Comparison of ENCODE assay signal across 10 mouse cellular contexts in the genomic region with DNA sequence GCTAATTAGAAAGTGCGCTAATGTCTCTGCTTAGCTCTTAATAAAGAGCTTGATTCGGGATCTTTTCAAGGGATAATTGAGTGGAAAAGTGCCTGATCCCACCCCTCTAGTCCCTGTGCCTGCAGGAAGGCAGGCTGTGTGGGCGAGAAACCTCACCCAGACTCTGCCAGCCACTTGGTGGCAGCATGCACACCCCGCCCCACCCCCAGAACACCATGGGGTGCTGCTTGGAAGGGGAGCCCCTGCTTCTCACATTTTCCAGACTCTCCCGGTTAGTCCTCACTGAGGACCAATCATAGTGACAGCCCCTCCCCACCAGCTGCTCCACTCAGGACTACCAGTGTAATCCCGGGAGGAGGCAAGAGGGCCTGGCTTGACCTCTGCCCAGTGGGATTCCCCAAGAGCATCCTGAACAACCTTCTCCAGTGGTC. TPM values are rescaled to one million over a fixed set of nuclear protein-coding genes. Genes with fewer than 3 reads are reported as not detected.
A peak's percentile ranks its signal among the peaks of the same experiment; 100 is the strongest.
DNase-seq lines count a peak whose midpoint lies in the region; ATAC-seq and TF ChIP-seq lines count a peak whose summit lies in the region.
"Had no signal": no experiment of that assay in that cellular context is flagged by ENCODE, and none has a peak within 500 bp of the region (broad histone marks: within the 10 kb centered on the region; RNA-seq: fewer than 3 reads in every experiment).

No protein-coding gene starts in this region.

- no peak overlapping the region for H3K9ac ChIP-seq in kidney, postnatal 0 days (ENCODE audit: low read depth, low read length)
- H3K9ac ChIP-seq in forebrain, embryonic 15.5 days (replicated peaks) = 0 out of 2 replicates have a peak overlapping the region, but pooled peaks have one; percentile 16

- no peak overlapping the region for H3K4me3 ChIP-seq in kidney, postnatal 0 days (replicated peaks; ENCODE audit: low read depth, low read length)
- H3K4me3 ChIP-seq in forebrain, embryonic 15.5 days = no peak overlapping the region
- no peak overlapping the region for H3K4me3 ChIP-seq in thymus, adult 2 months (ENCODE audit: control insufficient read depth, insufficient read depth, low read length)

- no peak for DNase-seq in kidney, postnatal 0 days (ENCODE audit: low spot score)
- no peak for DNase-seq in kidney, adult 8-10 months
- peak; percentile 48 to 71 for DNase-seq in layer of hippocampus, postnatal 14 days (ENCODE audit: low spot score in 2 of 2)
- peak; percentile 56 to 61 for DNase-seq in right cerebral cortex, adult 2 months (ENCODE audit: low spot score in 2 of 2)
- no peak for DNase-seq in thymus, adult 2 months
- no peak for DNase-seq in thymus, postnatal 10 days (ENCODE audit: low spot score in 2 of 2)
- no peak for DNase-seq in spleen, postnatal 36 days (ENCODE audit: low spot score in 2 of 2)

- H3K9me3 ChIP-seq in kidney, postnatal 0 days (replicated peaks; ENCODE audit: low read length) = no peaks in the 10 kb centered on the region
- H3K9me3 ChIP-seq in forebrain, embryonic 15.5 days = no peaks in the 10 kb centered on the region

- no peak for TF ChIP-seq POLR2A in thymus, adult 2 months (IDR thresholded peaks at IDR 0.05; ENCODE audit: control insufficient read depth, extremely low read depth, insufficient read depth, low read length, poor library complexity)

- H3K4me2 ChIP-seq in kidney, postnatal 0 days (ENCODE audit: low read length) = no peak overlapping the region
- H3K4me2 ChIP-seq in forebrain, embryonic 15.5 days (replicated peaks) = 0 out of 2 replicates have a peak overlapping the region, but pooled peaks have one; percentile 13

- TF ChIP-seq CTCF in kidney, postnatal 0 days (IDR thresholded peaks at IDR 0.05; ENCODE audit: low read depth) = peak; percentile 38; the same call in 1 of the 2 replicates
- TF ChIP-seq CTCF in thymus, adult 2 months (IDR thresholded peaks at IDR 0.05; ENCODE audit: borderline replicate concordance, control insufficient read depth, extremely low read depth, insufficient read depth, low read length, poor library complexity) = no peak

- peak overlapping the region; percentile 68 for H3K27ac ChIP-seq in kidney, postnatal 0 days
- peak overlapping the region; percentile 38 for H3K27ac ChIP-seq in forebrain, embryonic 15.5 days (replicated peaks)
- no peak overlapping the region for H3K27ac ChIP-seq in thymus, adult 2 months (ENCODE audit: control insufficient read depth, insufficient read depth, low read length)

- no peaks in the 10 kb centered on the region for H3K27me3 ChIP-seq in kidney, postnatal 0 days (ENCODE audit: insufficient read depth, low read length)
- peaks cover 42% of the 10 kb centered on the region for H3K27me3 ChIP-seq in forebrain, embryonic 15.5 days
- no peaks in the 10 kb centered on the region for H3K27me3 ChIP-seq in thymus, adult 2 months (ENCODE audit: control insufficient read depth, insufficient read depth, low read length)

- no peak for ATAC-seq in kidney, postnatal 0 days (replicated peaks; ENCODE audit: low FRiP score, low read depth)
- peak; percentile 46 for ATAC-seq in forebrain, embryonic 15.5 days (replicated peaks)

- no peaks in the 10 kb centered on the region for H3K36me3 ChIP-seq in kidney, postnatal 0 days (ENCODE audit: insufficient read depth, low read length)
- no peaks in the 10 kb centered on the region for H3K36me3 ChIP-seq in forebrain, embryonic 15.5 days
- no peaks in the 10 kb centered on the region for H3K36me3 ChIP-seq in thymus, adult 2 months (ENCODE audit: control insufficient read depth, insufficient read depth, low read length)

- peaks cover 16% of the 10 kb centered on the region; the same call in 1 of the 2 replicates for H3K4me1 ChIP-seq in kidney, postnatal 0 days (replicated peaks; ENCODE audit: insufficient read depth, low read length)
- H3K4me1 ChIP-seq in forebrain, embryonic 15.5 days = peaks cover 67% of the 10 kb centered on the region
- no peaks in the 10 kb centered on the region for H3K4me1 ChIP-seq in thymus, adult 2 months (replicated peaks; ENCODE audit: control insufficient read depth, insufficient read depth, low read length)

- WGBS in kidney, postnatal 0 days = 25% methylated on average over 6 of the region's 6 CpGs
- WGBS in forebrain, embryonic 15.5 days = 1% methylated on average over 6 of the region's 6 CpGs
- WGBS in thymus, adult 2 months = 39% methylated on average over 6 of the region's 6 CpGs

RNA-seq across cellular contexts. Expression of a gene that starts 27.6 kb away (rescaled TPM):
- 1.2 and 1.7 TPM in 2 replicates for polyA plus RNA-seq in kidney, postnatal 0 days (2015; fragmentation: Nextera tagmentation; extraction: Ambion mirVana)
- polyA plus RNA-seq in forebrain, embryonic 15.5 days (2015; fragmentation: Nextera tagmentation; extraction: Ambion mirVana) = 13.8 and 15.8 TPM in 2 replicates
- total RNA-seq in layer of hippocampus, postnatal 14 days (2021) = 10 to 100 TPM; 80.9 to 98.4 TPM
- 1.5 and 4.3 TPM in 2 replicates for polyA plus RNA-seq in thymus, adult 2 months (2012; rRNA removed)

RNA-seq across cellular contexts. Expression of a gene that starts 37.0 kb away (rescaled TPM):
- 0.18 and 0.41 TPM in 2 replicates for polyA plus RNA-seq in kidney, postnatal 0 days (2015; fragmentation: Nextera tagmentation; extraction: Ambion mirVana)
- polyA plus RNA-seq in forebrain, embryonic 15.5 days (2015; fragmentation: Nextera tagmentation; extraction: Ambion mirVana) = 0.77 and 0.94 TPM in 2 replicates
- not detected for total RNA-seq in layer of hippocampus, postnatal 14 days (2021)
- 0.80 and 1.8 TPM in 2 replicates for polyA plus RNA-seq in thymus, adult 2 months (2012; rRNA removed)
- total RNA-seq: hematopoietic stem cell, adult 5-6 weeks; neutrophil, adult 5-6 weeks had no signal

RNA-seq across cellular contexts. Expression of a gene that starts 39.9 kb away (rescaled TPM):
- 1.5 and 4.2 TPM in 2 replicates for polyA plus RNA-seq in kidney, postnatal 0 days (2015; fragmentation: Nextera tagmentation; extraction: Ambion mirVana)
- not detected in 2 replicates for polyA plus RNA-seq in forebrain, embryonic 15.5 days (2015; fragmentation: Nextera tagmentation; extraction: Ambion mirVana)
- total RNA-seq in layer of hippocampus, postnatal 14 days (2021) = 1 to 10 TPM in 1 of 2 experiments, under 1 TPM in 1; 0.36 to 1.8 TPM
- polyA plus RNA-seq in thymus, adult 2 months (2012; rRNA removed) = 4.7 and 7.6 TPM in 2 replicates
- total RNA-seq: hematopoietic stem cell, adult 5-6 weeks; neutrophil, adult 5-6 weeks had no signal

RNA-seq across cellular contexts. Expression of a gene that starts 48.4 kb away (rescaled TPM):
- polyA plus RNA-seq in kidney, postnatal 0 days (2015; fragmentation: Nextera tagmentation; extraction: Ambion mirVana) = 0.14 TPM in 1 of 2 replicates, not detected in the other
- polyA plus RNA-seq in forebrain, embryonic 15.5 days (2015; fragmentation: Nextera tagmentation; extraction: Ambion mirVana) = 1.00 and 1.9 TPM in 2 replicates
- total RNA-seq in layer of hippocampus, postnatal 14 days (2021) = 1 to 10 TPM; 3.3 to 4.6 TPM
- 0.19 and 0.42 TPM in 2 replicates for polyA plus RNA-seq in thymus, adult 2 months (2012; rRNA removed)
- total RNA-seq: hematopoietic stem cell, adult 5-6 weeks; neutrophil, adult 5-6 weeks had no signal

Comparison
In these comparisons a context has a peak if more than half of its experiments do, and no peak if none do; other contexts are left out.
1. DNase-seq: peak in layer of hippocampus, postnatal 14 days (2 of 2) and right cerebral cortex, adult 2 months (2 of 2); none in kidney, postnatal 0 days (single experiment), kidney, adult 8-10 months (0 of 2), thymus, adult 2 months (single experiment), thymus, postnatal 10 days (0 of 2) and spleen, postnatal 36 days (0 of 2).